Mouse (Mus musculus) small intestine, adult 2 months (tissue): Measurements from ENCODE around the gene Slc22a23.

Experiments
- CTCF ChIP-seq: fragments of 200-500 bp; IDR thresholded peaks from 2 replicates; pipeline ENCODE4 v1.5.1; 2012; ENCODE audit warnings: low read depth, mild to moderate bottlenecking, control low read depth, inconsistent platforms, low read length, moderate library complexity, mixed read lengths; ENCODE audit not compliant: insufficient replicate concordance, insufficient read length; ENCODE audit errors: extremely low read depth
- POLR2A ChIP-seq: fragments of 200-500 bp; IDR thresholded peaks from 2 replicates; pipeline ENCODE4 v1.6.1; 2012; ENCODE audit warnings: low read depth, mild to moderate bottlenecking, control low read depth, inconsistent platforms, low read length, moderate library complexity

- no peak for TF ChIP-seq CTCF
- TF ChIP-seq POLR2A = no peak
These were observed 117.0 kb downstream of the Slc22a23 start for GRCm38 (mm10) chr13:34227720-34228661.
